Comparison of ENCODE assay signal across 10 mouse cellular contexts in the genomic region with DNA sequence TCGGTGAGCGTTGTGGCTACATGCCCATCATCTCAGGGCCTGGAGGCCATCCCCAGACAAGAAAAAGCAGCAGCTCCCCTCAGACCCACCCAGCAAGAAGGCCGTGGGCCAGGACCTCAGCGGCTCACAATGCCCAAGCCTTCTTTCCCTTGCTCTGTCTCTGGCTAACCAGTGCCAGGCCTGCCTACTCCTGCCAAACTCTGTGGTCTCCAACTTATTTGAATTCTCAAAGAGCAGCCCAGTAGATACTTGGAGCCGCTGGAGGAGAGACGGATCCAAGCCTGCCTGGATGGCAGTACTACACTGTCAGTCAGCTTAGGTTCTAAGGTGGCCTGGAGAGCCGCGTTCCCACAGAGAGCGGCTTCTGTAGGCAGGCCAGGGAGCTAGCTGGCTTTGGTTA. TPM values are rescaled to one million over a fixed set of nuclear protein-coding genes. Genes with fewer than 3 reads are reported as not detected.
DNase-seq lines count a peak whose midpoint lies in the region; ATAC-seq lines count a peak whose summit lies in the region.
"Had no signal": no experiment of that assay in that cellular context is flagged by ENCODE, and none has a peak within 500 bp of the region (broad histone marks: within the 10 kb centered on the region; RNA-seq: fewer than 3 reads in every experiment).

No protein-coding gene starts in this region.

- H3K27me3 ChIP-seq in midbrain, embryonic 15.5 days (replicated peaks), result no peaks in the 10 kb centered on the region
- H3K27me3 ChIP-seq in midbrain, embryonic 11.5 days (ENCODE audit: control insufficient read depth, insufficient read depth, low read length), result no peaks in the 10 kb centered on the region
- H3K27me3 ChIP-seq in intestine, embryonic 15.5 days (replicated peaks), result no peaks in the 10 kb centered on the region
- H3K27me3 ChIP-seq in midbrain, embryonic 13.5 days, result no peaks in the 10 kb centered on the region
- H3K27me3 ChIP-seq: limb, embryonic 12.5 days; neural tube, embryonic 12.5 days had no signal

- no peak for ATAC-seq in midbrain, embryonic 15.5 days (replicated peaks)
- ATAC-seq in midbrain, embryonic 11.5 days (ENCODE audit: low FRiP score), result no peak
- ATAC-seq in intestine, embryonic 15.5 days, result no peak
- ATAC-seq in midbrain, embryonic 13.5 days, result no peak

- H3K4me2 ChIP-seq in midbrain, embryonic 15.5 days, result no peak overlapping the region
- no peak overlapping the region for H3K4me2 ChIP-seq in midbrain, embryonic 11.5 days
- peak overlapping the region; percentile 37 for H3K4me2 ChIP-seq in intestine, embryonic 15.5 days (replicated peaks)
- H3K4me2 ChIP-seq in midbrain, embryonic 13.5 days (replicated peaks), result no peak overlapping the region
- H3K4me2 ChIP-seq: limb, embryonic 12.5 days; neural tube, embryonic 12.5 days had no signal

- H3K9me3 ChIP-seq in midbrain, embryonic 15.5 days, result no peaks in the 10 kb centered on the region
- H3K9me3 ChIP-seq in midbrain, embryonic 11.5 days (ENCODE audit: control insufficient read depth, low read length), result no peaks in the 10 kb centered on the region
- no peaks in the 10 kb centered on the region for H3K9me3 ChIP-seq in intestine, embryonic 15.5 days
- H3K9me3 ChIP-seq in midbrain, embryonic 13.5 days, result no peaks in the 10 kb centered on the region
- H3K9me3 ChIP-seq: neural tube, embryonic 12.5 days had no signal

- H3K9ac ChIP-seq in midbrain, embryonic 15.5 days, result no peak overlapping the region
- no peak overlapping the region for H3K9ac ChIP-seq in midbrain, embryonic 11.5 days (ENCODE audit: low read length)
- H3K9ac ChIP-seq in intestine, embryonic 15.5 days, result no peak overlapping the region
- no peak overlapping the region for H3K9ac ChIP-seq in midbrain, embryonic 13.5 days (replicated peaks)
- H3K9ac ChIP-seq: limb, embryonic 12.5 days; neural tube, embryonic 12.5 days had no signal

- whole genome bisulfite sequencing in midbrain, embryonic 15.5 days, result 83% methylated on average over 9 of the region's 9 CpGs
- WGBS in midbrain, embryonic 11.5 days, result 95% methylated on average over 9 of the region's 9 CpGs
- 90% methylated on average over 9 of the region's 9 CpGs for WGBS in intestine, embryonic 15.5 days
- WGBS in midbrain, embryonic 13.5 days, result 96% methylated on average over 9 of the region's 9 CpGs

- peak; percentile 50 to 54 for DNase-seq in frontal cortex, postnatal 10 days (ENCODE audit: low spot score in 2 of 2)
- no peak for DNase-seq in frontal cortex, postnatal 25 days (ENCODE audit: low spot score in 2 of 2)
- no peak for DNase-seq in midbrain, embryonic 11.5 days (ENCODE audit: low spot score, missing footprints)
- DNase-seq in right cerebral cortex, postnatal 4 days, result peak; percentile 44
- DNase-seq in MN1 (ENCODE audit: low spot score), result no peak

- H3K27ac ChIP-seq in midbrain, embryonic 15.5 days, result peak overlapping the region; percentile 49; the same call in 1 of the 2 replicates
- H3K27ac ChIP-seq in midbrain, embryonic 11.5 days (ENCODE audit: low read depth, low read length), result no peak overlapping the region
- H3K27ac ChIP-seq in intestine, embryonic 15.5 days, result peak overlapping the region; percentile 62
- no peak overlapping the region for H3K27ac ChIP-seq in midbrain, embryonic 13.5 days
- H3K27ac ChIP-seq: limb, embryonic 12.5 days; neural tube, embryonic 12.5 days had no signal

- no peaks in the 10 kb centered on the region for H3K36me3 ChIP-seq in midbrain, embryonic 15.5 days (replicated peaks)
- H3K36me3 ChIP-seq in midbrain, embryonic 11.5 days (ENCODE audit: control insufficient read depth, insufficient read depth, low read length), result no peaks in the 10 kb centered on the region
- no peaks in the 10 kb centered on the region for H3K36me3 ChIP-seq in intestine, embryonic 15.5 days
- H3K36me3 ChIP-seq in midbrain, embryonic 13.5 days, result peaks cover 5% of the 10 kb centered on the region; the same call in 1 of the 2 replicates
- H3K36me3 ChIP-seq: limb, embryonic 12.5 days had no signal

- no peak overlapping the region for H3K4me3 ChIP-seq in midbrain, embryonic 15.5 days
- H3K4me3 ChIP-seq in midbrain, embryonic 11.5 days (ENCODE audit: low read depth, low read length), result no peak overlapping the region
- H3K4me3 ChIP-seq in intestine, embryonic 15.5 days (replicated peaks), result no peak overlapping the region
- no peak overlapping the region for H3K4me3 ChIP-seq in midbrain, embryonic 13.5 days (replicated peaks)
- H3K4me3 ChIP-seq: limb, embryonic 12.5 days; neural tube, embryonic 12.5 days had no signal

- H3K4me1 ChIP-seq in midbrain, embryonic 15.5 days, result peaks cover 5% of the 10 kb centered on the region; the same call in 1 of the 2 replicates
- H3K4me1 ChIP-seq in midbrain, embryonic 11.5 days (ENCODE audit: control insufficient read depth, insufficient read depth, low read length), result 0 out of 2 replicates have a peak, but pooled peaks cover 2% of the 10 kb centered on the region
- peaks cover 60% of the 10 kb centered on the region for H3K4me1 ChIP-seq in intestine, embryonic 15.5 days (replicated peaks)
- H3K4me1 ChIP-seq in midbrain, embryonic 13.5 days (replicated peaks), result 0 out of 2 replicates have a peak, but pooled peaks cover 5% of the 10 kb centered on the region

RNA-seq across cellular contexts. Expression of a gene that starts 24.4 kb away (rescaled TPM):
- 46.3 and 47.7 TPM in 2 replicates for polyA plus RNA-seq in midbrain, embryonic 15.5 days (2015; fragmentation: Nextera tagmentation; extraction: Ambion mirVana)
- 43.4 and 45.8 TPM in 2 replicates for polyA plus RNA-seq in midbrain, embryonic 11.5 days (2014; fragmentation: Nextera tagmentation; extraction: Ambion mirVana)
- 33.8 and 36.1 TPM in 2 replicates for polyA plus RNA-seq in intestine, embryonic 15.5 days (2015; fragmentation: Nextera tagmentation; extraction: Ambion mirVana)
- 35.7 and 40.0 TPM in 2 replicates for polyA plus RNA-seq in midbrain, embryonic 13.5 days (2015; fragmentation: Nextera tagmentation; extraction: Ambion mirVana)

Comparison
In these comparisons a context has a peak if more than half of its experiments do, and no peak if none do; other contexts are left out.
1. DNase-seq: peak in frontal cortex, postnatal 10 days (2 of 2) and right cerebral cortex, postnatal 4 days (single experiment); none in frontal cortex, postnatal 25 days (0 of 2), midbrain, embryonic 11.5 days (single experiment) and MN1 (single experiment).
2. H3K27ac ChIP-seq: peak in midbrain, embryonic 15.5 days (single experiment) and intestine, embryonic 15.5 days (single experiment); none in midbrain, embryonic 11.5 days (single experiment) and midbrain, embryonic 13.5 days (single experiment).